Mouse (Mus musculus): Measurements from ENCODE around the gene Ppm1j. TPM values are rescaled to one million over a fixed set of nuclear protein-coding genes. Genes with fewer than 3 reads are reported as not detected.
"Not testable (repeated sequence)": the region's sequence is repeated elsewhere in the genome, so short reads cannot be mapped to it uniquely, and the experiment has no call there.

The Ppm1j gene
- 10 to 100 TPM; 14.5 to 29.2 TPM for polyA plus RNA-seq (2017; shearing (Covaris generic))

DNA sequence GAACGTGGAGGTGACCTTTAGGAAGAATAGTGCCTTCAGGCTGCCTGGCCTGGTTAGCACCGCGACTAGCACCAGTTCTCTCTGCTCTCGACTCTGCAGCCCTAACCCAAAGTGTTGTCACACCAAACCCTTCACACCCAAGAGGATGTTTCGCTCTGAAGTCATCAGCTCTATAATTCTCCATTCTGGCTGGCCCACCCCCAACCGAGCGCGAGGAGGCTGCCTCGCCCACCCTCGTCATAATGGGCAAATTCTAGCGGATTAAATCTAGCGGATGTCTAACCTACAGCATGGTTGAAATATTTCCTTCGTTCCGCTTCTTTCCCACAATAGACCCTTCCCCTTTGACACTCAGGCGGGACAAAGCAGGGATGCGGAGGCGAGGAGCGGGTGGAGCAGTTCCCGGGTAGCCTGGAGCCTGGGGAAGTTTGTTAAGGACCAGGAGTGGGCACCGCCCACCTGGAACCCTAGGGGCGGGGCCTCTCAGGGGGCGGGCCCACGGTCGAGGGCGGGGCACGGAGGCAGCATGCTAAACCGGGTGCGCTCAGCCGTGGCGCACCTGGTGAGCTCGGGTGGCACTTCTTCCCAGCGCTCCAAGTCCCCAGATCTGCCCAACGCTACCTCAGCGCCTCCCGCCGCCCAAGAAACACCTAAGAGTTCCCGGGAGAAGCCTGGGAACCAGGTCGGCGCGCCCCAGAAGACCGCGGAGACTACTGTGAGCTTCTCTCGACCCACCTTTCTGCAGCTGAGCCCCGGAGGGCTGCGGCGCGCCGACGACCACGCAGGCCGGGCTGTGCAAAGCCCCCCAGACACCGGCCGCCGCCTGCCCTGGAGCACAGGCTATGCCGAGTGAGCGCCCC, at the start of gene Ppm1j:
Gene Ppm1j, plus strand, starts transcription at position 496 of the 860 bp plus-strand sequence.
- ATAC-seq, result peak; percentile 43

DNA sequence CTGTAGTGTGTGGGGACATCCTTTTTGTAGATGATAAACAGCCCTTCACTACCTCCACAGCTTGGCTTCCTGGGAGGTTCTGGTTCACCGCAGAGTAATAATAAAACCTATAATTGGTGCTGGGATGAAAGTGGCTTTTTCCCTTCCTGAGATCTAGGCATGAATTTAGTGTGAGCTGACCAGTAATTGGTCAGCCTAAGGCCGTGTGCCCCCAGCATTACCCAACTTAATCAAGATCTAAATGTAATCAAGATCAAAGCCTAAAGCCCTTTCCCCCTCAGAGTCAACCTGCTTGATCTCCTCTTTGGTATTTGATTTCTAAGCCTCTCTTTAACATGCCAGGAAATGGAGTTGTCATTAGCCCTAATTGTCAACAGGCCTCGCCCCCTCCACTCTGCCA, 47.9 kb upstream of the Ppm1j start:
- ATAC-seq, result no peak

DNA sequence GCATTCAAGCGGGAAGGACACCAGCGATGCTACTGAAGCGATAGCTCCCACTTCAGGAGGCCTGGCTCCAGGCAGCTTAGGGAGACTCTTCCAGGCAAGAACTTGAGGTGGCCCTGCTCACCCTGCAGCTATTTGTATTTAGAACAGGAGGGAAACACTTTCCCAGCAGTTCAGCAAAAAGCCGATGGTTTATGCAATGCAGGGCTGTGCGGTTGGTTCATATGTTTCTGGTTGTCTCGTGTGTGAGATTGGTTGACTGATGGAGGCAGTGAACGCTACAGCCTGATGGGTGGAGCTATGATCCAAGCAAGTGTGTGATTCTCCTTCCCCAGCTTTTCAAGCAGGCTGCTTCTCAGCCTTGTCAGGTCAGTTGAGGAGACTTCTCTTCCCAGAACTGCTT, 46.2 kb upstream of the Ppm1j start:
- no peak for ATAC-seq

DNA sequence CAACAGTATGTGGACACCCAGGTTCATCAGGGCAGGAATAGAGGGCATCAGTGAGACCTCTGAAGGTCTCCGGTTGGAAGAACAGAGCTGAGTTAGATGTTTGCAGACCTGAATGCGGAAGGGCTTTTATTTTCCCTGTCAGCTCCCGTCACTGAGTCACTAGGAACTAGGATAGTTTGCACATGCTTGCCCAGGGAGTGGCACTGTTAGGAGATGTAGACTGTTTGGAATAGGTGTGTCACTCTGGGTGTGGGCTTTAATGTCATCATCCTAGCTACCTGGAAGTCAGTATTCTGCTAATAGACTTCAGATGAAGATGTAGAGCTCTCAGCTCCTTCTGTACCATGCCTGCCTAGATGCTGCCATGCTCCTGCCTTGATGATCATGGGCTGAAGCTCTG, 38.9 kb upstream of the Ppm1j start:
- ATAC-seq, result no peak

DNA sequence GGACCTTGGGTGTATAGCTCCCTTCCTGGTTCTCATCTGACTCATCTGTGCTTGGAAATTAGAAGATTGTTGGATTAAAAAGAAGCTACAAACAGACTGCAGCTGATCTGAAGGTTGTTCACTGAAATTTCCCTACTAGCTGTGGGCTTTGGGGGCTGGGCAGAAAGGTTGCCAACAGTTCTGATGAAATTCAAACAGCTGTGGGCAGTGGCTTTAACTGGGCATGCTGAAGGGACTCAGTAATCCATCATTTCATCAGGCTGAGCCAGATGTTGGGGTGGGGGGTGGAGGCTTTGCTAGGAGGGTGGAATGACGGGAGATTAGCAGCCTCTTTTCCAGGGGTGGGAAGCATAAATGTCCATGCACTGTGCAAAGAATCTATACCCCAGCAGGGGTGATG, 37.7 kb upstream of the Ppm1j start:
- no peak for ATAC-seq

DNA sequence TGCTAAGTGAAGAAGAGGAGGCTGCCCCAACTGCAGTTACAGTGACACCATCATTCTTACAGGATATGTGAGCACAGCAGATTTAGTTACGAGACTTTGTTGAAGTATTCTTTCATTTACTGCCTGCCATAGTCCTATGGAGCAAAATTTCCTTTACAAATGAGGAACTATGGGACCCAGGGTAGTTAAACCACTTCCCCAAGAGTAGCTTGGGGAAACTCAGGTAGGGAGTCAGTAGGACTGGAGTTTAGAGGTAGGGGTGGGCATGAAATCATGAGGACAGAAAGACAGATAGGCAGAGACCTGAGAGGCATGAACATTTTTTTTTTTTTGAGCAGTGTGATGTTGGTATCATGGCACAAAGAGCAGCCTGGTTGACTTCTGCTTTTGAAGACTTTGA, 37.0 kb upstream of the Ppm1j start:
- no peak for ATAC-seq

DNA sequence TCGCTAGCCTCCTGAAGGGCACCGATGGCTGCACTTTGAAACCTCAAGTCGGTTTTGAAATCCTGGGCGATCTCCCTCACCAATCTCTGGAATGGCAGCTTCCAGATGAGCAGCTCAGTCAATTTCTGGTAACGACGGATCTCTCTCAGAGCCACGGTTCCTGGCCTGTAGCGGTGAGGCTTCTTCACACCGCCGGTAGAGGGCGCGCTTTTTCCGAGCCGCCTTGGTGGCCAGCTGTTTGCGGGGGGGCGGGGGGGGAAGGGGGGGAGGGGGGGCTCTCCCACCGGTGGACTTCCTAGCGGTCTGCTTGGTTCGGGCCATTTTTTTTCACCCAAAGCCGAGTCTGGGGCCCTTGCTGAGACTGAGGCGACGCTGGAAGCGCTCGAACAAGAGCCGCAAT, 28.0 kb upstream of the Ppm1j start:
- ATAC-seq, result peak; percentile 47

DNA sequence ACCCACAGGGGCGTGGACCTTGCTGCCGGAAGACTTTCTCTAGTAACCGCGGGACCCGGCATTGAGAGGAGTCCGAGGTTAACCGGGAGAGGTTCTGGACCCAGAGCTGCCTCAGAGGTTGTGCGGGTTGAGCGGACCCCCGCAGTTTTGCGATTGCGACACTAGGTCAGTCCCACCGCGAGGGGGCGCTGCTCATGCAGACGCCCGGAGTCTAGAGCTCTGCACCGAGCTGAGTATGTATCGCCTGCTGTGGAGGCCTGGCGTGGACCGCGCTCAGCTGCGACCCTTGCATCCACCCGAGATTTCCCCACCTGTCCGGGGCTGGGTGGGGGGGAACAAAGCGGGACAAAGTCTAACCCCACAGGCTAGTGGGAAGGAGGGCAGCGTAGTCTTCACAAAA, 22.4 kb upstream of the Ppm1j start:
- peak; percentile 78 for ATAC-seq

DNA sequence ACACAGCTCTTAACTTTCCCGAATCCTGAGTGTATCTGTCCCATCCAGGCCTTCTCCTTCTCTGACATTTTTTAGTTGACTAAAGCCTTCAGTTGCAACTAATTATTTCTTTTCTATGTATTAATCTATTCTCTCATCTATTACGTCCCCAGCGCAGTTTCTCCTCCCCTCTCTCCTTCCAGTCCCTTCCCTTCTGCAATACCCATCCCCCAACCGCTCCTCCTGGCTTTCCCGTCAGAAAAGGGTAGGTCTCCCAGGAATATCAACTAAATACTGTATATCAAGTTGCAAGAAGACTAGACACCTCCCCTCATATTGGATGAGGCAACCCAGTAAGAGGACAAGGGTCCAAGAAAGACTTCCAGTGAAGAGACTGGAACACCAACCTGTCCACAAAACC, 22.0 kb upstream of the Ppm1j start:
- no peak for ATAC-seq

DNA sequence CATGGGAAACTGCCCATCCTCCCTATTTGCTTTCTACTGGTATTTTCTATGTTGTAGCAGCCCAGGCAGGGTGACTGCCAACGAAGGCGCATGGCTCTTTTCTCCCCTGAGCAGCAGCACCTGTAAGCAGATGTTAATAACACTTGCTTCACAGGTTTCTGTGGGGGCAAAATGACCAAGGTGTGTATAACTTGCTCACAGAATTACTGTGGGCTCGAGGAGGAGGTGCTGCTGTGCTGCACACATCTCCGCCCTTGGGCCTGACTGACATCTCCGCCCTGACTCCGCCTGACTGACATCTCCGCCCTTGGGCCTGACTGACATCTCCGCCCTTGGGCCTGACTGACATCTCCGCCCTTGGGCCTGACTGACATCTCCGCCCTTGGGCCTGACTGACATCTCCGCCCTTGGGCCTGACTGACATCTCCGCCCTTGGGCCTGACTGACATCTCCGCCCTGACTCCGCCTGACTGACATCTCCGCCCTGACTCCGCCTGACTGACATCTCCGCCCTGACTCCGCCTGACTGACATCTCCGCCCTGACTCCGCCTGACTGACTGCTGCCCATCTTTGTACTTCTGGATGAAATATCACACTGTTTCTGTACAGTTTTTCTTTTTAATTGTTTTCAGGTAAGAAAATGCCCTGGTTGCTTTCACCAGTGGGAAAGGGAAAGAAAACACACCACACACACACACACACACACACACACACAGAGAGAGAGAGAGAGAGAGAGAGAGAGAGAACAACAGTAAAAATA, 18.6 kb upstream of the Ppm1j start:
- not testable (repeated sequence) for ATAC-seq

DNA sequence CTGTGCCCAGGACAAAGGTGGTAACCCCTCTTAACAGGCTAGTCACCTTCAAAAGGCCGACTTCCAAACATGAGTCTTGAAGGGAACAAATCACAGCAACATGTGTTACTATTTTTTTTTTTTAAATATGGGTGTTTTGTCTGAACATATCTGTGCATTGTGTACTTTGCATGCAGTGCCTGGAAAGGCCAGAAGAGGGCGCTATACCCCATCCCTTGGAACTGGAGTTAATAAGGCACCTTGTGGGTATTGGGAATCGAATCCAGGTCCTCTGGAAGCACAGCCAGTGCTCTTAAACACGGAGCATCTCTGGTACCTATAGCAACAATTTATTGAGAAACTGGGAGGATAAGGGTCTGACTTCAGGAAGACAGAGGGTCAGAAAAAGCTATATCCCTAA, 15.8 kb upstream of the Ppm1j start:
- ATAC-seq, result no peak

DNA sequence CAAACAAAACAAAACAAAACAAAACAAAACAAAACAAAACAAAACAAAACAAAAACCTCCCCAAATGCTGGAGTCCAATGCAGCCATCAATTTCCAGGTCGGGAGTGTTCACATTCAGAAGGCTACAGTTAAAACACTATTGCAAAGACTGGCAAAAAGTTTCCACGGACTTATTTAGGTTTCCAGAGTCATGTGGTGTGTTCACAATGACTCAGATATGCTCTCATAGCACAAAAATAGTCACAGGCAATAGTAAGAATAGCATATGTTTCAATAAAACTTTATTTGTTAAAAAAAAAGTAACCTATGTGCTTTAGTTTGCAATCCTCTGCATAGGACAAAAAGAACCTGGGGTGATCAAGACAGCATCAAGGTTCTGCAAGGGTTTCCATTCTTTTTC, 13.7 kb upstream of the Ppm1j start:
- no peak for ATAC-seq

DNA sequence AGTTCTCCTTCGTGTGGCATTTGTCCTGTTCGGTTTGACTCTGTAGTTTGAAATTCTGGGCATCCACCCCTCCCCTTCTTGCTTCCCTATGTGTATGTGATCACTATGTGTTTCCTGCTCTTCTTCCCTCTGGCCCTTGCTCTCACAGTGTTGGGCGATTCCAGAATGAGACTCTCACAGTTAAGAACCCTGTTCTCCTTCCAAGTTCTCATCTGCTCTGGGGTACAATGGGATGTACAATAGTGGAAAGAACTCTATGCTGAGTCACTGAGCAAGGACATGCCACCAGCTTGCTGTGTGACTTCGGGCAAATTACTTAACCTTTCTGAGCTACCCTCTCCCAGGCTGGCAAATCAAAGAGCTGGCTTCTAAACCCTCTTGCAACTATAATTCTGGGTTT, 13.1 kb upstream of the Ppm1j start:
- no peak for ATAC-seq

DNA sequence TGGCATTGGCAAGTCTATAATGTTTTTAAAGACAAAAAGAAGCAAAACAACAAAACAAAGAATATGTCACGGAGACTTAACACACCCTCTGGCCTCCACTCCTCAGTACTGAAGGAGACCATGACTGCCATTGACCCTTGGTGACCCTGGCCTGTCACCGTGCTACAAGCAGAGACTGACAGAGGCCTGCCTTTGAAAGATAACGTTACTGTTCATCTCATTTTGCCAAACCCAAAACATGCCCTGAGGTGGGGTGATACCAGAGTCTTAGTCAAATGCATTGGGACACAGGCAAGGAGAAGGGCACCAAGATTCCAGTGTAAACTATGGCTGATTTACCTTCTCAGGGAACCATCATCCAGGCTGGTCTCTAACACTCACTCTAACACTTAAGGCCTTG, 11.7 kb upstream of the Ppm1j start:
- ATAC-seq, result no peak

DNA sequence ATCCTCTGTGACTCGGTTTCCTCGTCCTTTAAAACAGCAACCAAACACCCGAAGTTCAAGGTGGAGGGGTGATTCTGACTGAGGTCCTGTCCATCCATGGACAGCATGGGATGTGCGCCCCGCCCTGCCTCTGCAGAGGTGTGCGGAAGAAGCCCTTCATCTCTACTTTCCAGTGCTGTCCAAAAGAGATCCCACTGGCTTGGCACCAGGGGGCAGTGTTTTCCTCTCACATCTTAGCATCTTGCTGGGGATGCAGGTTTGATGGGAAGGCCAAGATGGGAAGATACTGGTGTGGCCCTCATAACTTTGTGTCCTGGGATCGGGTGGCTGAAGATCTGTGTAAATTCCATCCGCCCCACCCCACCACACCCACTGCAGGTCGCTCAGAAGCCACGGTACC, 10.8 kb upstream of the Ppm1j start:
- ATAC-seq, result no peak

DNA sequence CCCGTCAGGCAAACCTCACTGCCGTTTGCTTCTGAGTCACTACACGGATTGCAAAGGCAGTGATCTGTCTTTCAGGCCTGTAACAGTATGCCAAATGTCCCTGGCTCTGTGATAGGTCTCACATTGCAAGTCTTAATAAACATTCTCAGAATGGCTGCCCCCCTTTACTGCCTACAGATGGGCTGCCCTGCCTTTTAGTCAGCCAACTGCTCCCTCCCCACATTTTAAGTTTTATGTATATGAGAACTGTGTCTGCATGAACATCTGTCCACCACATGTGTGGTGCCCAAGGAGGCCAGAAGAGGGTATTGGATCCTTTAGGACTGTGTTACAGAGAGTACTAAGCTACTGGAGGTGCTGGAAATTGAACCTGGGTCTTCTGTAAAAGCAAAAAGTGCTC, 9.9 kb upstream of the Ppm1j start:
- ATAC-seq, result no peak

DNA sequence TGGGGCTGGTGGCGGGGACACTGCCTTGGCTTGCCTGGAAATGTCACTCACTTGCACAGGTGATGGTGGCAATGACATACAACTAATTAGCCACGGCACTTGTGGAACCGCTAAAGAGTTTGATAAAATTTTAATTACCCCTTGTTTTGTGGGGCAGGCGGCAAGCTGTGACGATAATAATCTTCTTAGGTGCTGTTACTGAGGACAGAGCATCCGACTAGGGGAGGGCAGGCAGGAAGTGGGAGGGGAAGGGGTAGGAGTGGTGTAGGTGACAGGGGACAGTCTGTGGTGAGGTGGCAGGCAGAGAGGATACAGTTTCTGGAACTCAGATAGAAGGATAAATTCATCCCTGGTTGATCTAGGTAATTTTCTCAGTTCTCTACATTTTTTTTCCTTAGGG, 9.4 kb upstream of the Ppm1j start:
- peak; percentile 98 for ATAC-seq

DNA sequence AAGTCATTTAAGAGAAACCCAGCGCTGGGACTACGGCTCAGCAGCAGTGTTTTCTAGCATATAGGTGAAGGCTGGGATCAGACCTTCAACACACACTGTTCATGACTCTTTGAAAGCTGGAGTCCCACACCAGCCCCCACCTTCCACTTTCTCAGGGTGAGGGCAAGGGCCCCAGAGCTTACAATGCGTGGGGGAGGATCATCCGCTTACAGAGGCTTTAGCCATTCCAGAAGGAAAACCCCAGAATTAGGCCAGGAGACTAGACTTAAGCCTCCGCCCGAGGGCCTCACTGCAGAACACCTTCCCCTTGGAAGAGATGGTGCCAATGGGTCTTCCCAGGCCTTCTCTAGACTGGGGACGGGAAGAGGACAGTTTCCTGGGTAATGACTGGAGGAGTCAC, 7.6 kb upstream of the Ppm1j start:
- no peak for ATAC-seq

DNA sequence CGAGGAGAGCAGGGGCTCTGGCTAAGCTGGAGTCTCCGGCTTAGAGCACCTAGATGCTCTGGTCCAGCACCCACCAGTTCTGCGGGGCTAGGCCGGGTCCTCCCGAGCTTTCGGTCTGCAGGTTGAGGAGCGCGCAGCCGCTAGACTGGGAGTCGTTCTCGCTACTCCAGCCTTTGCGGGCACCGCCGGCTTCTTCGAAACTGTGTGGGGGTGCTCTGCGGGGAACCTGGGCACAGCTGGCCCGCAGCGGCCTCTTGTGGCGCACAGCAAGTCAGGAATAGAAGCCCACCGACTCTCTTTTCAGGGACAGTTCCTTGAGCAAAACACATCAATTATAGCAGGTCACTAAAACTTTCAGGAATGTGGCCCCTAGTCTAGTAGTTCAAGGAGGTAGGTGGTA, 3.5 kb upstream of the Ppm1j start:
- peak; percentile 21 for ATAC-seq

DNA sequence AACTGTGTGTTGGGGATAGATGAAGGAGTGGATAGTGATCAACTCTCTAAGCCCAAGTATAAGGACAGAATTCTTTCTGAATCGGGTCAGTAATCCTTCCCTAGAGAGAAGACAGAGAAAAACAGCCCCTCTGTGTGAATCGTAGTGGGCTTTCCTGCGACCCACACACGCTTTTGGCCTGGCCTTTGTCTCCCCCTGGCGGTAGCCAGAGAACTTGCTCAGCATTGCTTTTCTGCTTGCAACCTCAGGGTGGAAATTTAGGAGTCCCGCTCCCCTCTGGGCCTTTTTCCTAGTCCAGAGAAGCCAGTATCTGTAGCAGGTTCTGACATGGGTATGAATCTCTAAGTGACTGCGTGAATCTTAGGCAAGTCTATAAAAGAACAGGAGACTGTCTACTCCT, 907 bp upstream of the Ppm1j start:
- ATAC-seq, result peak; percentile 50

DNA sequence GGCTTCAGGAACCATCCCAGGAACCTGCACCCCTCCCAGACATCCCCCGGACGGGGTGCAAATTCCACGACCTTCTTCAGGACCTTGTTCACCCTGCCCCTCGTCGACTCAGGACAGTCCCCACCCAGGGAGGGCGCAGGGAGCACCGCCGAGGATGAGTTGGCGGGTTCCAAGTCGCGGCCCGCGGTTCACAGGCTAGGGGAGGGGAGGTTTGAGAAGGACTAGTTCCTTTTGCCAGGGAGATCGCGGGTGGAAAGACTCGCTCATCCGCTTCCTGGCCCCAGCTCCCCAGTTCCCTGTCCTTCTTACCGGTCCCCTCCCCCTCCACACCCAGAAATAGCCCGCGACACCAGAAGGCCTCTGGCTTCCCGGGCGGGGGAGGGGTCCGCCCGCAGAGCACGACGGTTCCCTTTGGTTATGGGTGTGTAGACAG, 631 bp downstream of the Ppm1j start, which contains the start of gene Fam19a3:
Gene Fam19a3, minus strand, starts transcription at position 370 of the 433 bp plus-strand sequence.
- ATAC-seq, result peak; percentile 40

DNA sequence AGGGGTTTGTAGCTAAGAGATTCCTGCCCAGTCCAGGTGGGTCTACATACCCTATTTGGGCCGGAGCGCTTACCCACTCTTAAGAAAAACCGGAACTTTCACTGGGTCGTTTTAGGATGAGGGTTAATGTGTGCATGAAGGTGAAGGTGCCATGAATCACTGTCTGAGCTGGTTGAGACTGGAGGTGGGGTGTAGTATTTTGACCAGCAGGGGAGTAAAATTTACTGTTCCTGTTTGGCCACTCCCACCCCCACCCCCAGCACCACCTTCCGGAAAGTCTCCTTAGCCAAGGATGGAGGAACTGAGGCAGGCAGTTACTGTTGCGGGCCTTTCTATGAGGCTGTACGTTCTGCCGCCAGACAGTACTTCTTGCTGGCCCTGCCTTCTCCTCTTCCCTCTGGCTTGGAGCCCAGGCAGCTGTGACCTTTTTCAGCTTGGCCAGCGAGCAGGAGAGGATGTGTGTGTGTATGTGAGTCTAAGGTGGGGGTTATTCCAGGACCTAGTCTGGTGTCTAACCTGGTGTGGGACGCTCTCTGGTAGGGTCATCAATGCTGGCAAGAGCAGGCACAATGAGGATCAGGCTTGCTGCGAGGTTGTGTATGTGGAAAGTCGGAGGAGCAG, 1.3 kb downstream of the Ppm1j start:
- ATAC-seq, result peak; percentile 6

DNA sequence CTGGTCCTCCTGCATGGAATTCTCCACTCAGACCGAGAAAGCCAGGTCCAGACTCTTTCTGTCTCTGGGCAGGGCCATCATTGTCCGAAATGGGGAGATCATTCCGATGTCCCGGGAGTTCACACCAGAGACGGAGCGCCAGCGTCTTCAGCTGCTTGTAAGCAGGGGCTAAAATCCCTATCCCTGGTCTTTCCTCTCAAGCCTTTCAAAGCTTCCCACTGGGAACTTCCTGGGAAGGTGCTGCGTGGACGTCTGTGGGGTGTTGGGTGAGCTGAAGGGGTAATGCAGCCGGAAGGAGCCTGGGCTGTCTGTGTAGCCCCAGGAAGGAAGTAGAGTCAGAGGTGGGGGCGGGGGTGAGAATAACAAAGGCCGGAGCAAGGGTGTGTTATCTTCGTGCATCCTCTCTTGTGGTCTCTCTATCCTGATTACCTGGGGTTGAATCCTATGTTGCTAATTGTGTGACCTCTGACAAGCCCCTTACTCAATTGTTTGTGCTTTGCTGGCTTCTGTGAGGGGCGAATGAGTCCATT, 3.2 kb downstream of the Ppm1j start:
- ATAC-seq, result peak; percentile 29
